14 mouse cellular contexts compared by ENCODE assay signal in genomic region chr1:132562337-132562795, GRCm38 (mm10). TPM values are rescaled to one million over a fixed set of nuclear protein-coding genes. Genes with fewer than 3 reads are reported as not detected.
DNase-seq lines count a peak whose midpoint lies in the region; ATAC-seq lines count a peak whose summit lies in the region.
"Had no signal": no experiment of that assay in that cellular context is flagged by ENCODE, and none has a peak within 500 bp of the region (broad histone marks: within the 10 kb centered on the region; RNA-seq: fewer than 3 reads in every experiment).

No protein-coding gene starts in this region.

- WGBS in hindbrain, embryonic 10.5 days, result 30% methylated on average over 10 of the region's 10 CpGs
- WGBS in midbrain, embryonic 12.5 days, result 13% methylated on average over 10 of the region's 10 CpGs
- 14% methylated on average over 10 of the region's 10 CpGs for WGBS in neural tube, embryonic 15.5 days
- 35% methylated on average over 10 of the region's 10 CpGs for WGBS in liver, embryonic 11.5 days

- peak; percentile 19 to 31 for DNase-seq in cerebellum, postnatal 14 days
- no peak for DNase-seq in cerebellum, adult 9-11 months
- DNase-seq in hindbrain, embryonic 10.5 days (ENCODE audit: low spot score), result peak; percentile 52
- no peak for DNase-seq in heart, postnatal 10 days
- DNase-seq in liver, embryonic 11.5 days (ENCODE audit: low spot score), result no peak
- DNase-seq: adrenal gland, adult 2 months; cerebellum, postnatal 36 days; gastrocnemius, adult 2 months; kidney, postnatal 14 days; lung, postnatal 4 days had no signal

- no peak overlapping the region for H3K4me2 ChIP-seq in midbrain, embryonic 12.5 days (replicated peaks)
- no peak overlapping the region for H3K4me2 ChIP-seq in neural tube, embryonic 15.5 days
- H3K4me2 ChIP-seq in liver, embryonic 11.5 days, result no peak overlapping the region
- H3K4me2 ChIP-seq: liver, embryonic 12.5 days had no signal

- no peaks in the 10 kb centered on the region for H3K36me3 ChIP-seq in hindbrain, embryonic 10.5 days
- H3K36me3 ChIP-seq in midbrain, embryonic 12.5 days, result no peaks in the 10 kb centered on the region
- H3K36me3 ChIP-seq in neural tube, embryonic 15.5 days, result no peaks in the 10 kb centered on the region
- H3K36me3 ChIP-seq in liver, embryonic 11.5 days (ENCODE audit: control insufficient read depth, insufficient read depth, low read length), result no peaks in the 10 kb centered on the region
- H3K36me3 ChIP-seq: liver, embryonic 12.5 days had no signal

- intact Hi-C loops in heart, postnatal 10 days (cut with DNase I), result no loop called here

- H3K4me3 ChIP-seq in hindbrain, embryonic 10.5 days, result no peak overlapping the region
- no peak overlapping the region for H3K4me3 ChIP-seq in midbrain, embryonic 12.5 days
- H3K4me3 ChIP-seq in neural tube, embryonic 15.5 days (replicated peaks), result no peak overlapping the region
- no peak overlapping the region for H3K4me3 ChIP-seq in liver, embryonic 11.5 days (ENCODE audit: low read depth, low read length)
- H3K4me3 ChIP-seq: gastrocnemius, adult 2 months; liver, embryonic 12.5 days had no signal

- H3K27ac ChIP-seq in hindbrain, embryonic 10.5 days, result peak overlapping the region; percentile 74
- peak overlapping the region; percentile 89 for H3K27ac ChIP-seq in midbrain, embryonic 12.5 days (replicated peaks)
- peak overlapping the region; percentile 60 for H3K27ac ChIP-seq in neural tube, embryonic 15.5 days (replicated peaks)
- H3K27ac ChIP-seq in liver, embryonic 11.5 days (ENCODE audit: low read depth, low read length), result no peak overlapping the region
- H3K27ac ChIP-seq: gastrocnemius, adult 2 months; liver, embryonic 12.5 days had no signal

- no peaks in the 10 kb centered on the region for H3K9me3 ChIP-seq in hindbrain, embryonic 10.5 days
- H3K9me3 ChIP-seq in midbrain, embryonic 12.5 days, result no peaks in the 10 kb centered on the region
- H3K9me3 ChIP-seq in neural tube, embryonic 15.5 days (replicated peaks), result no peaks in the 10 kb centered on the region
- no peaks in the 10 kb centered on the region for H3K9me3 ChIP-seq in liver, embryonic 11.5 days (ENCODE audit: control insufficient read depth, low read length)
- H3K9me3 ChIP-seq: liver, embryonic 12.5 days had no signal

- ATAC-seq in midbrain, embryonic 12.5 days (ENCODE audit: low FRiP score, low read depth), result peak; percentile 67
- ATAC-seq in neural tube, embryonic 15.5 days (ENCODE audit: low FRiP score), result no peak
- no peak for ATAC-seq in liver, embryonic 11.5 days (replicated peaks; ENCODE audit: low FRiP score)
- ATAC-seq in CD4-positive, CD25-positive, alpha-beta regulatory T cell, adult 4 months, result no peak
- ATAC-seq: liver, embryonic 12.5 days had no signal

- peaks cover 22% of the 10 kb centered on the region; the same call in 1 of the 2 replicates for H3K27me3 ChIP-seq in hindbrain, embryonic 10.5 days (ENCODE audit: insufficient read depth, poor library complexity, severe bottlenecking)
- no peaks in the 10 kb centered on the region for H3K27me3 ChIP-seq in midbrain, embryonic 12.5 days
- no peaks in the 10 kb centered on the region for H3K27me3 ChIP-seq in neural tube, embryonic 15.5 days (replicated peaks)
- H3K27me3 ChIP-seq in liver, embryonic 11.5 days (replicated peaks; ENCODE audit: control insufficient read depth, insufficient read depth, low read length), result peaks cover 10% of the 10 kb centered on the region

- no peak overlapping the region for H3K9ac ChIP-seq in midbrain, embryonic 12.5 days (replicated peaks)
- no peak overlapping the region for H3K9ac ChIP-seq in neural tube, embryonic 15.5 days (replicated peaks)
- H3K9ac ChIP-seq in liver, embryonic 11.5 days (ENCODE audit: low read depth, low read length), result no peak overlapping the region
- H3K9ac ChIP-seq: liver, embryonic 12.5 days had no signal

- H3K4me1 ChIP-seq in hindbrain, embryonic 10.5 days (replicated peaks), result peaks cover 77% of the 10 kb centered on the region
- peaks cover 54% of the 10 kb centered on the region for H3K4me1 ChIP-seq in midbrain, embryonic 12.5 days
- peaks cover 51% of the 10 kb centered on the region for H3K4me1 ChIP-seq in neural tube, embryonic 15.5 days
- H3K4me1 ChIP-seq in liver, embryonic 11.5 days (replicated peaks; ENCODE audit: control insufficient read depth, insufficient read depth, low read length), result peaks cover 8% of the 10 kb centered on the region; the same call in 1 of the 2 replicates

RNA-seq across cellular contexts. Expression of gene Cntn2, which starts 19.3 kb away (rescaled TPM):
- 41.2 and 87.6 TPM in 2 replicates for polyA plus RNA-seq in hindbrain, embryonic 10.5 days (2016; fragmentation: Nextera tagmentation; extraction: Ambion mirVana)
- polyA plus RNA-seq in midbrain, embryonic 12.5 days (2016; fragmentation: Nextera tagmentation; extraction: Ambion mirVana), result 109 and 112 TPM in 2 replicates
- polyA plus RNA-seq in neural tube, embryonic 15.5 days (2015; fragmentation: Nextera tagmentation; extraction: Ambion mirVana), result 17.7 and 22.1 TPM in 2 replicates
- 1 to 10 TPM; 2.6 to 3.3 TPM for total RNA-seq in heart, postnatal 10 days (2021)
- 0.35 and 0.60 TPM in 2 replicates for polyA plus RNA-seq in liver, embryonic 11.5 days (2014; fragmentation: Nextera tagmentation; extraction: Ambion mirVana)
- polyA plus RNA-seq in CD4-positive, CD25-positive, alpha-beta regulatory T cell, adult 4 months (2017; shearing (Covaris generic)), result not detected
- total RNA-seq: adrenal gland, adult 2 months had no signal

RNA-seq across cellular contexts. Expression of gene Tmem81, which starts 56.3 kb away (rescaled TPM):
- 1.1 and 1.9 TPM in 2 replicates for polyA plus RNA-seq in hindbrain, embryonic 10.5 days (2016; fragmentation: Nextera tagmentation; extraction: Ambion mirVana)
- polyA plus RNA-seq in midbrain, embryonic 12.5 days (2016; fragmentation: Nextera tagmentation; extraction: Ambion mirVana), result 1.4 and 1.7 TPM in 2 replicates
- 0.70 and 0.73 TPM in 2 replicates for polyA plus RNA-seq in neural tube, embryonic 15.5 days (2015; fragmentation: Nextera tagmentation; extraction: Ambion mirVana)
- 1 to 10 TPM; 1.5 to 1.6 TPM for total RNA-seq in heart, postnatal 10 days (2021)
- 2.5 and 3.1 TPM in 2 replicates for polyA plus RNA-seq in liver, embryonic 11.5 days (2014; fragmentation: Nextera tagmentation; extraction: Ambion mirVana)
- polyA plus RNA-seq in CD4-positive, CD25-positive, alpha-beta regulatory T cell, adult 4 months (2017; shearing (Covaris generic)), result 1 to 10 TPM; 6.2 to 9.3 TPM

Comparison
In these comparisons a context has a peak if more than half of its experiments do, and no peak if none do; other contexts are left out.
1. DNase-seq: peak in cerebellum, postnatal 14 days (2 of 2) and hindbrain, embryonic 10.5 days (single experiment); none in cerebellum, adult 9-11 months (single experiment), heart, postnatal 10 days (0 of 2) and liver, embryonic 11.5 days (single experiment).
2. RNA of gene Cntn2, which starts 19.3 kb away (polyA plus RNA-seq): 109 to 112 TPM in midbrain, embryonic 12.5 days, 41.2 to 87.6 TPM in hindbrain, embryonic 10.5 days and 17.7 to 22.1 TPM in neural tube, embryonic 15.5 days; 0.35 to 0.60 TPM in liver, embryonic 11.5 days and not detected in CD4-positive, CD25-positive, alpha-beta regulatory T cell, adult 4 months; every median in the first group is over 10 times any median in the second.